Mouse (Mus musculus) heart, embryonic 16.5 days (tissue): ENCODE results near the gene Gnb4. TPM values are rescaled to one million over a fixed set of nuclear protein-coding genes. Genes with fewer than 3 reads are reported as not detected.

ENCODE experiments used
- ATAC-seq: fragments of 200-750 bp; cut with Nextera tagmentation; replicated peaks from 2 replicates; pipeline ENCODE4 v1.8.0; 2017; ENCODE audit warnings: moderate number of reproducible peaks; ENCODE audit not compliant: insufficient read depth, low FRiP score; ENCODE audit errors: extremely low read depth
- H3K27ac ChIP-seq: fragments of 300-500 bp; sonication (generic); 2 replicates; pipeline ENCODE4 v1.5.1; 2014; ENCODE audit warnings: mild to moderate bottlenecking, low read length, control low read depth, moderate library complexity
- H3K27me3 ChIP-seq: fragments of 300-500 bp; sonication (generic); 2 replicates; pipeline ENCODE4 v1.6.1; 2014; ENCODE audit warnings: low read length, mixed read lengths; ENCODE audit not compliant: control insufficient read depth, insufficient read depth
- H3K36me3 ChIP-seq: fragments of 300-500 bp; sonication (generic); 2 replicates; pipeline ENCODE4 v1.6.1; 2014; ENCODE audit not compliant: control insufficient read depth, insufficient read depth
- H3K4me1 ChIP-seq: fragments of 300-500 bp; sonication (generic); 2 replicates; pipeline ENCODE4 v1.6.1; 2014; ENCODE audit warnings: low read length, mixed read lengths; ENCODE audit not compliant: control insufficient read depth, insufficient read depth
- H3K4me2 ChIP-seq: fragments of 300-500 bp; sonication (generic); 2 replicates; pipeline ENCODE4 v1.6.1; 2014; ENCODE audit warnings: low read depth, mild to moderate bottlenecking, control low read depth, low read length
- H3K4me3 ChIP-seq: fragments of 300-500 bp; sonication (generic); 2 replicates; pipeline ENCODE4 v1.5.1; 2014; ENCODE audit warnings: mild to moderate bottlenecking, control low read depth, low read length
- H3K9ac ChIP-seq: fragments of 300-500 bp; sonication (generic); 2 replicates; pipeline ENCODE4 v1.6.1; 2014; ENCODE audit warnings: low read length, control low read depth
- H3K9me3 ChIP-seq: fragments of 300-500 bp; sonication (generic); replicated peaks from 2 replicates; pipeline ENCODE4 v1.6.1; 2016; ENCODE audit warnings: low read length; ENCODE audit not compliant: control insufficient read depth
- WGBS: fragments of 180-500 bp; shearing (Covaris S2); extraction: QIAGEN DNeasy Blood & Tissue Kit; methylation state at CpG from one replicate; pipeline ENCODE4 v1.1.7; 2014; 5-methylcytosine and 5-hydroxymethylcytosine counted together
- polyA plus RNA-seq: library from polyadenylated mRNA; unstranded; fragments of >200 nt; fragmentation: Nextera tagmentation; extraction: Ambion mirVana; gene quantifications from 2 replicates; pipeline ENCODE4 v1.2.1, GENCODE M21; 2015

Gnb4 gene
- polyA plus RNA-seq, 1 experiment from 2014 or later, result 56.3 TPM

DNA sequence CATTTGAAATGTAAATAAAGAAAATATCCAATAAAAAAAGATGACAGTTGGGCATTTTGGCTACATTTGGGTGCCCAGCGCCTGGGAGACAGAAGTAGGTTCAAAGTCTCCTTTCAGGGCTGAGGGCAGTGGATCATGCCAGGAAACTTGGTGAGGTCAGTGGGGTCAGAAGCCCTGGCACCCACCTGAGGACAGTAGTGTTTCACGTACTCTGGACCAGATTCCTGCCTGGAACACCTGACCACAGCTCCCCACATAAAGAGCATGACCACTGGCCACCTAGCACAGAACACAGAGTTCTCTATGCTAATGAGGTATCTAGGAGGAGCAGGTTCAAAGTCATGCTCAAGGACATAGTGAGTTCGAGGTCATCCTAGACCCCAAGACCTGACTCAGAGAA lies 41.2 kb downstream of the Gnb4 start:
- Histone ChIP-seq H3K9ac (no peak overlapping the region), H3K27me3 (no peaks in the 10 kb centered on the region), H3K36me3 (peaks cover 43% of the 10 kb centered on the region), H3K9me3 (no peaks in the 10 kb centered on the region), H3K4me2 (no peak overlapping the region), H3K4me1 (0 out of 2 replicates have a peak, but pooled peaks cover 3% of the 10 kb centered on the region), H3K4me3 (no peak overlapping the region), H3K27ac (no peak overlapping the region)
- whole genome bisulfite sequencing, result 90% methylated on average over 3 of the region's 3 CpGs
- ATAC-seq, result no peak

DNA sequence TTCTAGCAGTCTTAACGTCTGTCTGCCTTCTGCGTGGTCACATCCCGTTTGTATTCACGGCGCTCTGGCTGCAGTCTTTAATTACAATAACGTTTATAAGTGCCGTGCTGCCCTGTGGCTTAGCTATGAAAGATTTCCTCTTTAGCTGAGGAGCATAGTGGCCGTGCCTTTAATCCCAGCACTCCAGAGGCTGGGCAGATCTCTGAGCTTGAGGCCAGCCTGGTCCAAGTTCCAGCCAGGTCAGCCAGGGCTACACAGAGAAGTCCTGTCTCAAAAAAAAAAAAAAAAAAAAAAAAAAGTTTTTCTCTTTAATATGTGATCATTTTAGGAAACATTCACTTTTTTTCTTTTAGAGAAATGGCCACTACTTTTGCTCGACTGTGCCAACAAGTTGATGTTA lies 42.5 kb downstream of the Gnb4 start:
- Histone ChIP-seq H3K4me1 (no peaks in the 10 kb centered on the region), H3K9ac (no peak overlapping the region), H3K4me3 (no peak overlapping the region), H3K27me3 (no peaks in the 10 kb centered on the region), H3K27ac (no peak overlapping the region), H3K9me3 (no peaks in the 10 kb centered on the region), H3K36me3 (peaks cover 52% of the 10 kb centered on the region), H3K4me2 (no peak overlapping the region)
- no peak for ATAC-seq
- 82% methylated on average over 9 of the region's 9 CpGs for WGBS

DNA sequence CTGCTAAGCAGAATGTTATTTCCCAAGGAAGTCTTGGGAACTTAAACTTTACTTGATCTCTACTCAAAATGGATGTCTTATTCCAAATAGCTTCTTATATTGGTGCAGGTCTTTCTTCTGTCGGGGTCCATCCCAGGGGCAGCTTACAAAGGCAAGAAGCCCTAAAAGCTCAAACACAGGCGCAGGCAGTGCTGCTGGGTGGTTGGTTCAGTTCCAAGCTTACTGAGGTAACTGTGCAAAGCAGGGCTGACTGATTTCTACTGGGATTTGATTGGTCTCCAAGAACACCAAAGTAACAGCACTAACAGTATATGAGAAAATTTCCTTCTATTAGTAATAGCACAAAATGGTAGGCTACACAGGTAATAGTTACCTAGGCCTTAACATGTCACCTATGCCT lies 43.3 kb downstream of the Gnb4 start:
- ATAC-seq, result no peak
- Histone ChIP-seq H3K27ac (no peak overlapping the region), H3K9ac (no peak overlapping the region), H3K27me3 (no peaks in the 10 kb centered on the region), H3K9me3 (0 out of 2 replicates have a peak, but pooled peaks cover 2% of the 10 kb centered on the region), H3K4me2 (no peak overlapping the region), H3K4me1 (no peaks in the 10 kb centered on the region), H3K36me3 (peaks cover 60% of the 10 kb centered on the region), H3K4me3 (no peak overlapping the region)
- 93% methylated on average over 2 of the region's 2 CpGs for WGBS

- peaks cover 62% of the 10 kb centered on the region for H3K36me3 ChIP-seq
- ATAC-seq, result no peak
- 0 out of 2 replicates have a peak, but pooled peaks cover 2% of the 10 kb centered on the region for H3K9me3 ChIP-seq
- H3K9ac ChIP-seq, result no peak overlapping the region
- WGBS, result 91% methylated on average over 6 of the region's 6 CpGs
- no peaks in the 10 kb centered on the region for H3K27me3 ChIP-seq
- no peaks in the 10 kb centered on the region for H3K4me1 ChIP-seq
- no peak overlapping the region for H3K27ac ChIP-seq
- H3K4me2 ChIP-seq, result no peak overlapping the region
- no peak overlapping the region for H3K4me3 ChIP-seq
These were observed 53.0 kb downstream of the Gnb4 start for GRCm38 (mm10) chr3:32563401-32563800.

- Histone ChIP-seq H3K27ac (no peak overlapping the region), H3K9ac (no peak overlapping the region), H3K36me3 (peaks cover 32% of the 10 kb centered on the region), H3K9me3 (no peaks in the 10 kb centered on the region), H3K27me3 (no peaks in the 10 kb centered on the region), H3K4me3 (no peak overlapping the region), H3K4me1 (no peaks in the 10 kb centered on the region), H3K4me2 (no peak overlapping the region)
- WGBS, result 95% methylated on average over 1 of the region's 1 CpGs
- ATAC-seq, result no peak
These were observed 63.3 kb downstream of the Gnb4 start for GRCm38 (mm10) chr3:32553061-32553460.

DNA sequence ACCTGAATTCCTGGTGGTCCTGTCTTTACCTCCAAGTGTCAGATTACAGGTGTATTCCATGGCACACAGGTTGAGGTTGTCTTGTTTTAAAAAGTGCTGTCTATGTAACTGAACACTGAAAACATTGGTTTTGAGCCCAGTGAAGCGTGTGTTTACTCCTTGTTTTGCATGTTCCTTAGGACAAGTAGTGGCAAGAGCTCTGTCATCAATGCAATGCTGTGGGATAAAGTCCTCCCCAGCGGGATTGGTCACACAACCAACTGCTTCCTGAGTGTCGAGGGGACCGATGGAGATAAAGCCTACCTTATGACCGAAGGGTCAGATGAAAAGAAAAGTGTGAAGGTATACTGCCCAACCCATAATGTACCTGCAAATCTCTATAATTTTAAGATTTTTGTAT lies 78.3 kb downstream of the Gnb4 start:
- Histone ChIP-seq H3K27me3 (no peaks in the 10 kb centered on the region), H3K4me1 (peaks cover 10% of the 10 kb centered on the region)

DNA sequence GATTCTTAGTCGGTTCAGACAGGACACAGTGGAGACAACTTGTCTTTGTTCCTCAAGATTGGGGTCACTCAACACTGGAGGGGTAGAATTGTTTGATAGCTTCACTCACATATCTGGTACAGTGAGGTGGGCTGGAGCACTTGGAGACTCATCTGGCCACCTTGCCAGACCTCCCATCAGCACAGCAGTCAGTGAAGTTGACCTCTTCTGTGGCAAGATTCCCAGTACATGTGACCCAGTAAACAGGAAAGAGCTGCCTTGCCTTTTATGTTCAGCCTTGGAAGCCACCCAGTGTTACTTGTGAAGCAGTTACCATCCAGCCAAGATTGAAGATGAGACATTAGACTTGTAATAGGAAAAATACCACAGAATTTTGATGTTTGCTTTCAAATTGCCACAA lies 78.8 kb downstream of the Gnb4 start:
- H3K36me3 ChIP-seq, result peaks cover 37% of the 10 kb centered on the region
- H3K4me2 ChIP-seq, result no peak overlapping the region
- peaks cover 10% of the 10 kb centered on the region for H3K4me1 ChIP-seq
- no peaks in the 10 kb centered on the region for H3K9me3 ChIP-seq
- no peak overlapping the region for H3K4me3 ChIP-seq
- no peak overlapping the region for H3K9ac ChIP-seq
- ATAC-seq, result peak; percentile 73
- H3K27me3 ChIP-seq, result no peaks in the 10 kb centered on the region
- WGBS, result 64% methylated on average over 1 of the region's 1 CpGs
- peak overlapping the region; percentile 44 for H3K27ac ChIP-seq

More for the DNA sequence above, 78.3 kb downstream of the Gnb4 start:
- H3K27ac ChIP-seq, result no peak overlapping the region; the same call in 1 of the 2 replicates
- peaks cover 38% of the 10 kb centered on the region for H3K36me3 ChIP-seq
- no peak for ATAC-seq
- WGBS, result 87% methylated on average over 5 of the region's 5 CpGs
- no peak overlapping the region for H3K4me2 ChIP-seq
- H3K4me3 ChIP-seq, result no peak overlapping the region
- no peak overlapping the region for H3K9ac ChIP-seq
- no peaks in the 10 kb centered on the region for H3K9me3 ChIP-seq

GRCm38 (mm10) chr3:32535692-32536091 lies 80.7 kb downstream of the Gnb4 start:
- Histone ChIP-seq H3K4me3 (no peak overlapping the region), H3K9ac (no peak overlapping the region), H3K4me2 (no peak overlapping the region), H3K27ac (no peak overlapping the region), H3K27me3 (no peaks in the 10 kb centered on the region), H3K4me1 (peaks cover 15% of the 10 kb centered on the region), H3K9me3 (no peaks in the 10 kb centered on the region), H3K36me3 (peaks cover 31% of the 10 kb centered on the region)
- no peak for ATAC-seq
- WGBS, result 40% methylated on average over 1 of the region's 1 CpGs
